Mouse (Mus musculus) regulatory T cell (primary cell): Measurements from ENCODE around the gene Acsf3.

Experiments used
- in situ Hi-C: fragments of 300-600 bp; cut with MboI, MseI; formaldehyde crosslinking; loops from one replicate; pipeline ENCODE4 v1.15.1; 2025; ENCODE audit warnings: high pct_unique_total_duplicates

The Acsf3 gene

GRCm38 (mm10) chr8:122850641-122851240 is 75.5 kb downstream of the Acsf3 start:
- in situ Hi-C loops: loop anchor here (10.0 kb wide), 1 partner anchor 816 kb away; no protein-coding TSS in a partner anchor

GRCm38 (mm10) chr8:122851692-122852545 is 76.6 kb downstream of the Acsf3 start:
- in situ Hi-C loops: loop anchor here (10.0 kb wide), 1 partner anchor 817 kb away; no protein-coding TSS in a partner anchor

GRCm38 (mm10) chr8:122852546-122852905 is 77.2 kb downstream of the Acsf3 start:
- in situ Hi-C loops: loop anchor here (10.0 kb wide), 1 partner anchor 818 kb away; no protein-coding TSS in a partner anchor

- in situ Hi-C loops: loop anchor here (10.0 kb wide), 1 partner anchor 819 kb away; no protein-coding TSS in a partner anchor
Observed at GRCm38 (mm10) chr8:122853340-122853771, 78.1 kb downstream of the Acsf3 start.

GRCm38 (mm10) chr8:122854388-122854787 is 79.1 kb downstream of the Acsf3 start:
- in situ Hi-C loops: loop anchor here (10.0 kb wide), 1 partner anchor 820 kb away; no protein-coding TSS in a partner anchor

- in situ Hi-C loops: loop anchor here (10.0 kb wide), 1 partner anchor 820 kb away; no protein-coding TSS in a partner anchor
Observed at GRCm38 (mm10) chr8:122855123-122855522, 79.8 kb downstream of the Acsf3 start.

GRCm38 (mm10) chr8:122856288-122856687 is 81.0 kb downstream of the Acsf3 start:
- in situ Hi-C loops: loop anchor here (10.0 kb wide), 1 partner anchor 821 kb away; no protein-coding TSS in a partner anchor

GRCm38 (mm10) chr8:122859843-122860242 is 84.6 kb downstream of the Acsf3 start:
- in situ Hi-C loops: loop anchor here (10.0 kb wide), 1 partner anchor 825 kb away; no protein-coding TSS in a partner anchor

- in situ Hi-C loops: no loop called here
Observed at GRCm38 (mm10) chr8:122864719-122865129, 89.4 kb downstream of the Acsf3 start.

GRCm38 (mm10) chr8:122865441-122865840 is 90.2 kb downstream of the Acsf3 start:
- in situ Hi-C loops: no loop called here

- in situ Hi-C loops: no loop called here
Observed at GRCm38 (mm10) chr8:122866231-122866630, 90.9 kb downstream of the Acsf3 start.
